Mouse (Mus musculus): ENCODE results near the gene Cds1.

Gene Cds1

GRCm38 (mm10) chr5:101776528-101776927 is 11.6 kb downstream of the Cds1 start:
- DNase-seq (ENCODE audit: low spot score in 2 of 2) = no peak

GRCm38 (mm10) chr5:101779376-101779863 is 14.5 kb downstream of the Cds1 start:
- no peak for DNase-seq (ENCODE audit: low spot score in 2 of 2)

GRCm38 (mm10) chr5:101780918-101781317 is 16.0 kb downstream of the Cds1 start:
- DNase-seq (ENCODE audit: low spot score in 2 of 2) = no peak

GRCm38 (mm10) chr5:101784328-101784727 is 19.4 kb downstream of the Cds1 start:
- DNase-seq (ENCODE audit: low spot score in 2 of 2) = no peak

GRCm38 (mm10) chr5:101784787-101785186 is 19.9 kb downstream of the Cds1 start:
- DNase-seq (ENCODE audit: low spot score in 2 of 2) = no peak

GRCm38 (mm10) chr5:101785921-101786614 is 21.1 kb downstream of the Cds1 start:
- DNase-seq (ENCODE audit: low spot score in 2 of 2) = peak in 1 of 2 experiments; percentile 23

GRCm38 (mm10) chr5:101789770-101790169 is 24.8 kb downstream of the Cds1 start:
- no peak for DNase-seq (ENCODE audit: low spot score in 2 of 2)

GRCm38 (mm10) chr5:101790560-101790959 is 25.6 kb downstream of the Cds1 start:
- DNase-seq (ENCODE audit: low spot score in 2 of 2) = no peak

GRCm38 (mm10) chr5:101792665-101793064 is 27.7 kb downstream of the Cds1 start:
- no peak for DNase-seq (ENCODE audit: low spot score in 2 of 2)

- no peak for DNase-seq (ENCODE audit: low spot score in 2 of 2)
These were observed 37.0 kb downstream of the Cds1 start for GRCm38 (mm10) chr5:101801891-101802290.

- no peak for DNase-seq (ENCODE audit: low spot score in 2 of 2)
These were observed 37.6 kb downstream of the Cds1 start for GRCm38 (mm10) chr5:101802358-101803022.

GRCm38 (mm10) chr5:101811296-101812169 is 46.6 kb downstream of the Cds1 start:
- no peak for DNase-seq (ENCODE audit: low spot score in 2 of 2)

- no peak for DNase-seq (ENCODE audit: low spot score in 2 of 2)
These were observed 51.9 kb downstream of the Cds1 start for GRCm38 (mm10) chr5:101816822-101817221.

- DNase-seq (ENCODE audit: low spot score in 2 of 2) = no peak
These were observed 54.3 kb downstream of the Cds1 start for GRCm38 (mm10) chr5:101819216-101819615.

GRCm38 (mm10) chr5:101819844-101820243 is 54.9 kb downstream of the Cds1 start:
- no peak for DNase-seq (ENCODE audit: low spot score in 2 of 2)

GRCm38 (mm10) chr5:101821052-101821451 is 56.1 kb downstream of the Cds1 start:
- no peak for DNase-seq (ENCODE audit: low spot score in 2 of 2)

- no peak for DNase-seq (ENCODE audit: low spot score in 2 of 2)
These were observed 56.8 kb downstream of the Cds1 start for GRCm38 (mm10) chr5:101821491-101822310.

GRCm38 (mm10) chr5:101822311-101822670 is 57.4 kb downstream of the Cds1 start:
- no peak for DNase-seq (ENCODE audit: low spot score in 2 of 2)

- no peak for DNase-seq (ENCODE audit: low spot score in 2 of 2)
These were observed 60.4 kb downstream of the Cds1 start for GRCm38 (mm10) chr5:101825111-101825911.

GRCm38 (mm10) chr5:101826531-101826970 is 61.6 kb downstream of the Cds1 start:
- peak in 1 of 2 experiments; percentile 55 for DNase-seq (ENCODE audit: low spot score in 2 of 2)
